Mouse (Mus musculus) E14TG2a.4 (cell line): Measurements from ENCODE around the gene Slc10a7.
"Not testable (repeated sequence)": the region's sequence is repeated elsewhere in the genome, so short reads cannot be mapped to it uniquely, and the experiment has no call there.

Experiments
- CTCF ChIP-seq: conservative IDR thresholded peaks from 2 replicates; pipeline ENCODE4 v1.5.1; 2014; ENCODE audit warnings: low read length
- NANOG ChIP-seq: IDR thresholded peaks from 2 replicates; pipeline ENCODE4 v1.6.1; 2014; ENCODE audit warnings: borderline replicate concordance, low read length, mixed read lengths

DNA sequence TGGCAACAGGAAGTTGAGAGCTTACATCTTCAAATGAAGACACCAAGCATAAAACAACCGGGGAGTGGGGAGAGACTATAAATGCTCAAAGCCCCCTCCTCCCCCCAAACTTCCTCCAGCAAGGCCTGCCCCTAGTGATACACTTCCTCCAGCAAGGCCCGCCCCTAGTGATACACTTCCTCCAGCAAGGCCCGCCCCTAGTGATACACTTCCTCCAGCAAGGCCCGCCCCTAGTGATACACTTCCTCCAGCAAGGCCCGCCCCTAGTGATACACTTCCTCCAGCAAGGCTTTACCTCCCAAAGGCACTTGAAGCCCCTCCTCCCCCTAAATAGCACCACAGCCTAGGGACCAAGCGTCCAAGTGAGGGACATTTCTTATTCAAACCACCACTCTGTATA lies 33.5 kb downstream of the Slc10a7 start:
- TF ChIP-seq CTCF, NANOG: not testable (repeated sequence)
